ENCODE assay signal across 19 mouse cellular contexts in genomic region chr5:127929687-127930086, GRCm38 (mm10).
DNase-seq lines count a peak whose midpoint lies in the region; ATAC-seq and TF ChIP-seq lines count a peak whose summit lies in the region.
"Had no signal": no experiment of that assay in that cellular context is flagged by ENCODE, and none has a peak within 500 bp of the region (broad histone marks: within the 10 kb centered on the region; RNA-seq: fewer than 3 reads in every experiment).

No protein-coding gene starts in this region.

- H3K4me3 ChIP-seq in hindbrain, postnatal 0 days (ENCODE audit: low read length): no peak overlapping the region
- no peak overlapping the region for H3K4me3 ChIP-seq in hindbrain, embryonic 16.5 days (ENCODE audit: low read length)
- no peak overlapping the region for H3K4me3 ChIP-seq in midbrain, postnatal 0 days (ENCODE audit: low read depth, low read length)
- H3K4me3 ChIP-seq in midbrain, embryonic 16.5 days (ENCODE audit: low read depth, low read length): no peak overlapping the region
- H3K4me3 ChIP-seq: embryonic facial prominence, embryonic 10.5 days; embryonic facial prominence, embryonic 12.5 days; forebrain, embryonic 12.5 days; forebrain, embryonic 15.5 days had no signal

- no peak overlapping the region for H3K4me2 ChIP-seq in hindbrain, postnatal 0 days (ENCODE audit: low read depth, low read length)
- no peak overlapping the region for H3K4me2 ChIP-seq in hindbrain, embryonic 16.5 days (ENCODE audit: low read length)
- H3K4me2 ChIP-seq in midbrain, postnatal 0 days (ENCODE audit: low read depth, low read length, poor library complexity, severe bottlenecking): no peak overlapping the region
- H3K4me2 ChIP-seq in midbrain, embryonic 16.5 days (ENCODE audit: low read length): no peak overlapping the region
- H3K4me2 ChIP-seq: embryonic facial prominence, embryonic 12.5 days; forebrain, embryonic 12.5 days; forebrain, embryonic 15.5 days had no signal

- no peaks in the 10 kb centered on the region for H3K9me3 ChIP-seq in hindbrain, postnatal 0 days (ENCODE audit: low read length)
- H3K9me3 ChIP-seq in hindbrain, embryonic 16.5 days (ENCODE audit: control insufficient read depth, low read length): no peaks in the 10 kb centered on the region
- no peaks in the 10 kb centered on the region for H3K9me3 ChIP-seq in midbrain, postnatal 0 days (ENCODE audit: low read length)
- no peaks in the 10 kb centered on the region for H3K9me3 ChIP-seq in midbrain, embryonic 16.5 days (replicated peaks; ENCODE audit: control insufficient read depth, low read length, poor library complexity, severe bottlenecking)
- H3K9me3 ChIP-seq: embryonic facial prominence, embryonic 10.5 days; embryonic facial prominence, embryonic 12.5 days; forebrain, embryonic 12.5 days; forebrain, embryonic 15.5 days had no signal

- H3K4me1 ChIP-seq in hindbrain, postnatal 0 days (ENCODE audit: insufficient read depth, low read length): no peaks in the 10 kb centered on the region
- no peaks in the 10 kb centered on the region for H3K4me1 ChIP-seq in hindbrain, embryonic 16.5 days (ENCODE audit: control insufficient read depth, insufficient read depth, low read depth, low read length)
- no peaks in the 10 kb centered on the region for H3K4me1 ChIP-seq in midbrain, postnatal 0 days (ENCODE audit: insufficient read depth, low read length)
- H3K4me1 ChIP-seq in midbrain, embryonic 16.5 days (ENCODE audit: control insufficient read depth, insufficient read depth, low read length): no peaks in the 10 kb centered on the region
- H3K4me1 ChIP-seq: embryonic facial prominence, embryonic 10.5 days; embryonic facial prominence, embryonic 12.5 days; forebrain, embryonic 15.5 days had no signal

- no peak for ATAC-seq in hindbrain, postnatal 0 days
- no peak for ATAC-seq in hindbrain, embryonic 16.5 days
- no peak for ATAC-seq in midbrain, postnatal 0 days (ENCODE audit: low FRiP score)
- ATAC-seq in midbrain, embryonic 16.5 days: no peak
- ATAC-seq: forebrain, embryonic 15.5 days; forebrain, postnatal 0 days had no signal

- H3K27me3 ChIP-seq in hindbrain, postnatal 0 days (ENCODE audit: insufficient read depth, low read length): no peaks in the 10 kb centered on the region
- no peaks in the 10 kb centered on the region for H3K27me3 ChIP-seq in hindbrain, embryonic 16.5 days (replicated peaks; ENCODE audit: control insufficient read depth, insufficient read depth, low read length)
- no peaks in the 10 kb centered on the region for H3K27me3 ChIP-seq in midbrain, postnatal 0 days (ENCODE audit: insufficient read depth, low read length)
- no peaks in the 10 kb centered on the region for H3K27me3 ChIP-seq in midbrain, embryonic 16.5 days (ENCODE audit: control insufficient read depth, insufficient read depth, low read depth, low read length)
- H3K27me3 ChIP-seq: embryonic facial prominence, embryonic 12.5 days; forebrain, embryonic 15.5 days had no signal

- TF ChIP-seq CTCF in hindbrain, postnatal 0 days (IDR thresholded peaks at IDR 0.05; ENCODE audit: low read depth): no peak
- no peak for TF ChIP-seq CTCF in midbrain, postnatal 0 days (IDR thresholded peaks at IDR 0.05)
- TF ChIP-seq CTCF in brain, embryonic 14.5 days (IDR thresholded peaks at IDR 0.05; ENCODE audit: borderline replicate concordance, extremely low read depth, insufficient read depth, insufficient read length): no peak

- no peak for TF ChIP-seq POLR2A in brain, embryonic 14.5 days (IDR thresholded peaks at IDR 0.05; ENCODE audit: borderline replicate concordance, extremely low read depth, insufficient read depth, insufficient read length, poor library complexity, severe bottlenecking)

- H3K36me3 ChIP-seq in hindbrain, postnatal 0 days (ENCODE audit: insufficient read depth, low read length): no peaks in the 10 kb centered on the region
- H3K36me3 ChIP-seq in hindbrain, embryonic 16.5 days (ENCODE audit: control insufficient read depth, insufficient read depth, low read length): no peaks in the 10 kb centered on the region
- no peaks in the 10 kb centered on the region for H3K36me3 ChIP-seq in midbrain, postnatal 0 days (ENCODE audit: insufficient read depth, low read length)
- no peaks in the 10 kb centered on the region for H3K36me3 ChIP-seq in midbrain, embryonic 16.5 days (ENCODE audit: control insufficient read depth, insufficient read depth, low read length)
- H3K36me3 ChIP-seq: embryonic facial prominence, embryonic 10.5 days; embryonic facial prominence, embryonic 12.5 days; forebrain, embryonic 12.5 days; forebrain, embryonic 15.5 days had no signal

- no peak overlapping the region for H3K27ac ChIP-seq in hindbrain, postnatal 0 days
- H3K27ac ChIP-seq in hindbrain, embryonic 16.5 days (ENCODE audit: low read depth, low read length): no peak overlapping the region
- H3K27ac ChIP-seq in midbrain, postnatal 0 days (ENCODE audit: low read depth, low read length): no peak overlapping the region
- no peak overlapping the region for H3K27ac ChIP-seq in midbrain, embryonic 16.5 days (ENCODE audit: low read length)
- H3K27ac ChIP-seq: embryonic facial prominence, embryonic 10.5 days; embryonic facial prominence, embryonic 12.5 days; forebrain, embryonic 12.5 days; forebrain, embryonic 15.5 days had no signal

- H3K9ac ChIP-seq in hindbrain, postnatal 0 days (replicated peaks; ENCODE audit: low read length): no peak overlapping the region
- H3K9ac ChIP-seq in hindbrain, embryonic 16.5 days (ENCODE audit: low read depth, low read length): no peak overlapping the region
- H3K9ac ChIP-seq in midbrain, postnatal 0 days (replicated peaks; ENCODE audit: low read length, poor library complexity, severe bottlenecking): no peak overlapping the region
- H3K9ac ChIP-seq in midbrain, embryonic 16.5 days (ENCODE audit: low read depth, low read length): no peak overlapping the region
- H3K9ac ChIP-seq: embryonic facial prominence, embryonic 12.5 days; forebrain, embryonic 12.5 days; forebrain, embryonic 15.5 days; forebrain, postnatal 0 days had no signal

- DNase-seq in hindbrain, postnatal 0 days (ENCODE audit: low spot score): peak; percentile 19
- DNase-seq in midbrain, postnatal 0 days (ENCODE audit: low spot score): peak; percentile 41
- peak; percentile 55 for DNase-seq in brain, embryonic 14.5 days (ENCODE audit: low read depth)
- DNase-seq in urinary bladder, adult 18-20 months (ENCODE audit: low spot score in 2 of 2): no peak
- DNase-seq: adrenal gland, adult 2 months; adrenal gland, postnatal 10 days; adrenal gland, postnatal 25 days; cerebellum, adult 11-12 months; cerebellum, adult 2 months; cerebellum, adult 9-10 months; cerebellum, postnatal 10 days; cerebellum, postnatal 25 days; forebrain, postnatal 0 days had no signal

- WGBS in hindbrain, postnatal 0 days: 50% methylated on average over 14 of the region's 14 CpGs
- 56% methylated on average over 14 of the region's 14 CpGs for WGBS in hindbrain, embryonic 16.5 days
- WGBS in midbrain, postnatal 0 days: 68% methylated on average over 14 of the region's 14 CpGs
- 62% methylated on average over 14 of the region's 14 CpGs for WGBS in midbrain, embryonic 16.5 days

Comparison
In these comparisons a context has a peak if more than half of its experiments do, and no peak if none do; other contexts are left out.
1. DNase-seq: peak in hindbrain, postnatal 0 days (single experiment), midbrain, postnatal 0 days (single experiment) and brain, embryonic 14.5 days (single experiment); none in urinary bladder, adult 18-20 months (0 of 2).